Mouse (Mus musculus) urinary bladder, postnatal 25 days (tissue): Measurements from ENCODE around the gene Hhipl1.

Source experiments
- DNase-seq: peaks from one replicate; pipeline ENCODE4 v3.0.0; 2022; ENCODE audit warnings: low spot score

The Hhipl1 gene

GRCm38 (mm10) chr12:108305812-108306794, at the start of gene Hhipl1:
Gene Hhipl1, plus strand, starts transcription at chr12:108306270.
- peak; percentile 43 for DNase-seq

- DNase-seq, result no peak
These were observed 49.3 kb upstream of the Hhipl1 start for GRCm38 (mm10) chr12:108256734-108257133.

DNA sequence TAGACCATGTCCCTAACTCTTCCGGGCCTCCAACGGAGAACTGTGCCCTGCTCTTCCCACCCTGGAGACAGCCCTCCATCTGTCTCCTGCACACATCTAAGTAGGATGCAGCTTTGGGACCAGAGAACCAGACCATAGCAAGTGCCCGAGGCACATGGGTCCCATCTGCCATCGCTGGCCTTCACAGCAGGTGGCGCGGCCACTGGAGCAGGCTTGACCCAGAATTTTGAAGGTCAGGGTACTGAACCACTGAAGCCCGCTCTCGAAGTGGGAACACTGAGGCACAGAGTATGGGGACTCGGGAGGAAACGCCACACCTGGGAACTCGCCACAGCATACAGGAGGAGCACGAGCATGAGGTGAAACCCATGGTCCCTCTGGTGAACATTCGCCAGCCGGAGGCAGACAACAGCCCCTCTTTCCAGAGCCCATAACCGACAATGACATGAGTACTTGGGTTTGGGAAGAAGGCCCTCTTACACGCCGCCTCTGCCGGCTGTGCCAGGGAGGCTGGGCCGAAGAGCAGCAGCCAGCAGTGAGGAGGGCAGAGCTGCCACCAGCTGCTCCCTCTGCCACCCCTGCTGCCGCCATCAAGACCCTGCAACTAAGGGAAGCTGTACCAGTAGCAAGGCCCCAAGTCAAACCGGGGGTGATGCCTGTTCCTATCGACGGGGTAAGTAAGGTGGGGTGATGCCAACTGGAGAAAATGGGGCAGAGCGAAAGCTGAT, 46.6 kb upstream of the Hhipl1 start:
- DNase-seq, result no peak

- DNase-seq, result no peak
These were observed 45.1 kb upstream of the Hhipl1 start for GRCm38 (mm10) chr12:108260950-108261349.

- DNase-seq, result no peak
These were observed 41.2 kb upstream of the Hhipl1 start for GRCm38 (mm10) chr12:108264918-108265317.

- DNase-seq, result no peak
These were observed 40.0 kb upstream of the Hhipl1 start for GRCm38 (mm10) chr12:108265831-108266619.

- DNase-seq, result no peak
These were observed 38.4 kb upstream of the Hhipl1 start for GRCm38 (mm10) chr12:108267653-108268052.

GRCm38 (mm10) chr12:108268970-108269369, 37.1 kb upstream of the Hhipl1 start:
- no peak for DNase-seq

- DNase-seq, result no peak
These were observed 36.4 kb upstream of the Hhipl1 start for GRCm38 (mm10) chr12:108269699-108270098.

DNA sequence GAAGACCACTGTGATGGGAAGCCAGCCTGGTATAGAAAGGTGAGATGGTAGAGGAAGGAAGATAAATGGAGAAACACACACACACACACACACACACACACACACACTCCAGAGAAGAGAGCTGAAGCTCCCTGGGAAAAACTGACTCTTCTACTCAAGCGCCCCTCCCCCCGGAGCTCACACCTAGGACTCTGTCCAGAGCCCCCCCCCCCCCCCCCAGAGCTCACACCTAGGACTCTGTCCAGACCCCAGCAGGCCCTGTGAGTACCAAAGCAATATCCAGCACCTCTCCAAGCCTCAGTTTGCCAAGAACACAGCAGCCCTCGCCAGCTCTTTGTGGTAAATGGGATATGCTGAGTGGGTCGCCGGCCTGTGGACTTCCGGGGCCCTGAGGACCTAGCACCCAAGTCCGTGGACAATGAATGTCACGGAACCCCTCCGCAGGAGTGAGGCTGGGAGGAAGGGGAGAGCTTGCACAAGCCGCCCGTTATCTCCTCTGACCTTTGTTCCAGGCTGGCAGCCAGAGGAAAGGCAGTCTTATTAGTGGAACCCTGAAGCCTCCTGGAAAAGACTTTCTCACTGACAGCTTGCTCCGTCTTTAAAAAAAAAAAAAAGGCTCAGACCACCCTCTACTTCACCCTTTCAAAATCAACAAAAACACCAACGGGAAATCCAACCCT, 35.7 kb upstream of the Hhipl1 start:
- no peak for DNase-seq

DNA sequence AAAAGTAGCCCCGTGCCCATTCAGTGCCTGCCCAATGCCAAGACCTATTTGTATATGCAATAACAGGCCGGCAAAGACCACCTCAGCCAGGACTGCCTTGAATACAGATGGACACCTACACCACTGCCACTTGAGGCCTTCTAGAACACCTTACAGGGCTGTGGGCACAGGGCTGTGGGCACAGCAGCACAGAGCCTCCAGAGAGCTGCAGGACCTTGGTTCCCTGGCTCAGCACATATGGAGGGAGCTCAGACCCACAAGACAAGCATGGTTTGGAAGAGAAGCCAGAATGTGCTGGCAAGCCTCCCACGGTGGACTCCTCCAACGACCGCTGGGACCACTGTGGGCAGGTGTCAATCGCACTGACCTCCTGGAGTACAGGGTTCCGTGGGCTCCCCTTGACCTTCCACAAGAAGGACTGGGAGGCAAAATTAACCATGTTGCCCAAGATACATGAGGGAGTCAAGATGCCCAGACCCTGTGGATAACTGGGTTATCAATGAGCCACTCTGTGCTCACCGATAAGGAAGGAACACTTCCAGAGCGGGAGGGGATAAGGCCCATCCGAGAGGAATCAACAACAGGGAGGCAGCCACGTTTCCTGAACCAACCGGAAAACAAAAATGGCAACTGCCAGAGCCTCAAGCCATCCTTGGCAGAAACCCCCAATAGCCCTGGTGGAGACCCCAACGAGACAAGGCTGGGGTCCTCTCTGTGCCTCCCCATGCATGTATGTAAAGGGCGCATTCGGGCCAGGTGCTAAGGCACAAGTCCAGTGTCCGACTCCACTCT, 34.5 kb upstream of the Hhipl1 start:
- DNase-seq, result no peak

DNA sequence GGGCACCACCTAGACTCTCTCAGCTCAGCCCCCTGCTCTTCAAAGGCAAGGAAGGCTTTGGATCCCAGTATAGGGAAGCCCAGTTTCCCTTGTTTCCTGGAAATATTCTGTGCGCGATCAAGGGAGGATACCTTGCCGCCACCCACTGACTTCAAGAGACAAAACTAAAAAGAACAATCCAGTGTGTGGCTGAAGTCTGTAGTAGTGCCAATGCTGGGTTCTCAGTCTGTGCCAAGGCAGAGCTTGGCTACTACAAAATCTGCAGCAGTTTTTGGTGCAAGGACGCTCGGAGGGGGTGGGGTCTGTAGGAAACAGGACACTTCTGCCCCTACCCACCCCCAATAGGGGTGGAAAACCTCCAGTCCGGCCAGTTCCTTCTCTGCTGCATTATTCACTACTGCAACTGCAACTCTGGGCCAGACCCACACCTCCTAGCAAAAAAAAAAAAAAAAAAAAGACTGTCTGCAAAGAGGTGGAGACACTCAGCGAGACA, 33.9 kb upstream of the Hhipl1 start:
- DNase-seq, result no peak

DNA sequence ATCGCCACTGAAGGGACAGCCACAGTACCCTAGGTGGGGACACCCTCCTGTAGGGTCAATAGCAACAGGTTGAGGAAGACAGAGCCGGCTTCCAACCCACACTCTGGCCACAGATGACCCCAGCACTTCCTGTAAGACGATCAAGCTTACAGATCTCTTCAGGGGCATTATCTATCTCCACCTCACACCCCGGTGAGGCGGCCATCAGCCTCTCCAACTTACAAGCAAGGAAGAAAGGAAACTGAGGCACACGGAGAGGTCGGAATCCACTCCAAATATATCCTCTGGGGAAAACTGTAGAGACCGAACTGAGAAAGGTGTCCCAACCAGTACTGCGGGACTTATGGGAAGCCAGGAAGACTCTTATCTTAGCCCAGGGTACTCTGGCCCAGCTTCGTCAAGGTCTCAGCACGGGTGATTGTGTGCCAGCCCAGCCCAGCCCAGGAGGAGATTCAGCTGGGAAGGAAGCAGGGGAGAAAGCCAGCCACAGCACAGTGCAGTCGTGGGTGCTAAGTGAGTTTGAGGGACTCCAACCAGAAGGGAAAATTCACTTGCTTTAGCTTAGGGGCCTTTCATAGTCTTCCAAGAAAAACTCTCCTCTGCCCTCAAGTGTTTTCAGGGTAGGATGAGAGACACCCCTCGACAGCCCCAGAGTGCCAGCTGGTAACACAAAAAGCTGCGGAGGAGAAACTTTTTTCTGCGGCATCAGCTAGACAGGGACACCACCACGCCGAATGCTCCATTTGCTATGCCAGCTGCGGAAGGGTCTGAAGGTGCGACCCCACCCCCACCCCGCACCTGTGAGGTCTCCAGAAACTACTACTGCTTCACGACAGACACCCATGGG, 32.4 kb upstream of the Hhipl1 start:
- DNase-seq, result no peak

GRCm38 (mm10) chr12:108274313-108274595, 31.8 kb upstream of the Hhipl1 start:
- no peak for DNase-seq

DNA sequence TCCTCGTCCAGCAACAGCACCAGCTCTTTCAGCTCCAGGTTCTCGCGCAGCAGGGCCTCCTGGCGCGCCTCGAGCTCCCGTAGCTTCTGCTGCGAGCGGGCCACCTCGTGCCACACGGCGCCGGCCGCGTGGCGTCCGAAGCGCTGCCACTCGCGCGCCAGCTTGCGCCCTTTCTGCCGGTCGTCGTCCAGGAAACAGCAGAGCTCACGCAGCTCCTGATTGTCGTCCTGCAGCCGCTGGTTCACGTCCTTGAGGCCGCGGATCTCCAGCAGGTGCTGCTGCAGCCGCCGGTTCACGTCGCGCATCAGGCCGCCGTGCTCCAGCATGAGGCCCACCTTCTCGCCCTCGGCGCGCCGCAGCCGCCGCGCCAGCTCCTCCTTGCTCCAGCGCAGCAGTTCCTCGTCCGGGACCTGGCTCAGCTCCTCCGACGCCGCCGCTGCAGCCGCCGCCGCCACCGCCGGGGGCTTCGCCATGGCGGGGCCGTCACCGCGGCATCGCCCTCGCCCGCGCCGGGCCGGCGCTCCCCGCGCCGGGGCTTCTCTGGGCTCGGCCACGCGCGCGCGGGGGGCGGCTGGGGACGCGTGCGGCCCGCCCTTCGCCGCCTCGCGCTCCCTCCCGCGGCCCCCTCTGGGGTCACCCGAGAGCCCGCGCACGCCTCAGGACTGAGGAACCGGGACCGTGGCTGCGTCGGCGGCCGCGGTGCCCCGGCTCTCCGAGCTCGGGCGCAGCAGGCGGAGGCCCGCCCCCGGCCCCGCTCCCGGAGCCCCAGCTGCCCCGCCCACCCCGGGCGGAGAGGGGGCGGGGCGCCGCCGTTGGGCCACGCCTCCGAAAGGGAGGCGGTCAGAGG, 31.2 kb upstream of the Hhipl1 start, which contains the start of gene Ccdc85c:
TSS of gene Ccdc85c (minus strand) at position 765 of the 847 bp plus-strand sequence.
- DNase-seq, result peak; percentile 39

DNA sequence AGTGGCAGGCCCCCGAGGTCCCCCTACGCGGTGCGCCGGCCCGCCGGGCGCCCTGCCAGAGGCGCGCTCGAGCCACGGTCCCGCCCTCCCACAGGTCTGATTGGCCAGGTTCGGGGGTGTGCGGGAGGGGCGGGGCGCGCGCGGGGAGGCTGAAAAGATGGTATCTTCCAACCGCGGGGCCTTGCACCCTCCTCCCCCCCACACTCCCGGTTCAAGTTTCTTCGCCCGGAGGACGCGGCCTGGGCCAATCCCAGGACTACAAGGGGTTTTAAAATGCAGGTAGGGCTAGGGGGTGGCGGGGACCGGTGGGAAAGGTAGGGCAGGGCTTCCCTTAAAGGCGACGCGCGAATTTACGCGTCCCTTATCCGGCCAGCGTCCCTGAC, 30.6 kb upstream of the Hhipl1 start:
- DNase-seq, result peak; percentile 97

DNA sequence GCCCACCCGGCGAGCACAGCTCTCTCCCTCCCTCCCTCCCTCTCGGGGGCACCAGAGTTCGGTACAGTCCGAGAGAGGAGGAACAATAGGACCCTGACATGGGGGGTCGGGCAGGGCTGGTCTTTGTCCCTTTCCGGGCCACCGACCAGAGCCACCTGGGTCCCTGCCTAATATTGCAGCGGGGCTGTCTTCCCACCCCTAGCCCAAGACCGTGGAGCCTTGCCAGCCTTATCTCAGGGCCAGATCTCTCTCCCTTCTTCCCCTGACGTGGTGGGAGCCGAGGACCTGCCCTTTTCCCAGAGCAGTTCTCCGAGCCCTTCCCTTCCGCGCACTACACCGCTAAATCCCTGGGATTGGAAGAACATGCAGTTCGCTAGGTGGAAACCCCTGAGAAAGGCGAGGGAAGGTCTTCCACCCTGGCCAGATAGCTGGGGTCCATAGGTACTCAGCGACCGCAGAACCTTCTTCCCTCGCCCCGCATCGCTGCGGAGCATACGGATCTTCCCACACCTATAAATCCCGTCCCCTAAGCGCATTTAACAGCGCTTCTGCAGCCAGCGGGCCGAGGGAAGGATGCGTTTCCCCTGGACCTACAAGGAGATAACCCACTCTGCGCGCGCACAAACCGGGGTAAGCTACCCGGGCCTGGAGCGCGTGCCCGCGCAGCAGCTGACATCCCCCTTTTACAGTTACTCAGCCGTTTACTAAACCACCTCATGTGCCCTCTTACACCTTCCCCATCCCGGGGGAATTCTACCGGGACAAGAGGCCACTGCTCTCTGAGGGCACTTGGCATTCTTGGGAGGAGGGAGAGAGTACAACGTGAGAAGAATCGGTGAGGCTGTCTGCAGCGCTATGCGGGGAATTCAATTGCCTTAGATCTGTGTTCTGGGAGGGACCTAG, 29.9 kb upstream of the Hhipl1 start:
- DNase-seq, result no peak

DNA sequence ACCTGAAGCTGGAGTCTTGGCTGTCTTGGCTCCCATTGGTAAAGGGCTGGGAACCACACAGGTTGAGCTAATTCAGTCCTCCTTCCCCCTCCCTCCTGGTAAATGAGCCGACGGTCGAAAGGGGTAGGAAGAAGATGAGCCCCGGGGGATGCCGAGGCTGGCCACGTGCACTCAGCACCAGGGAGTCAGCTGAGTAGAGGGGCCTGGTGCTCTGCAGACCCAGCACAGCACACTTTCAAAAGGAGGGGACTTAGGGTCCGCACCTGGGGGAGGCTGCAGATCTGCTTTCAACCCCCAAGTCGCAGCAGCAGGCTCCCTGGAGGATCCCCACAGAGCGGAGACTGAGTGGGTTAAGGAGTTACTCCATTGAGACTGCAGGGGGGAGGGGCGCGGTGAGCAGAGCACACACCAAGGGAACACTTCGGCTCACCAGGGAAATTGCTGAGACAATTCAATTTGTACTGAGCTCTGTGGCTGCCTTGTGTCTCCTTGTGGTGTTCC, 28.7 kb upstream of the Hhipl1 start:
- no peak for DNase-seq
